Mouse (Mus musculus): ENCODE data around the gene Plekhh3. TPM values are rescaled to one million over a fixed set of nuclear protein-coding genes. Genes with fewer than 3 reads are reported as not detected.

Gene Plekhh3
- polyA plus RNA-seq, 1 experiment from 2014 or later, result 8.5 TPM

DNA sequence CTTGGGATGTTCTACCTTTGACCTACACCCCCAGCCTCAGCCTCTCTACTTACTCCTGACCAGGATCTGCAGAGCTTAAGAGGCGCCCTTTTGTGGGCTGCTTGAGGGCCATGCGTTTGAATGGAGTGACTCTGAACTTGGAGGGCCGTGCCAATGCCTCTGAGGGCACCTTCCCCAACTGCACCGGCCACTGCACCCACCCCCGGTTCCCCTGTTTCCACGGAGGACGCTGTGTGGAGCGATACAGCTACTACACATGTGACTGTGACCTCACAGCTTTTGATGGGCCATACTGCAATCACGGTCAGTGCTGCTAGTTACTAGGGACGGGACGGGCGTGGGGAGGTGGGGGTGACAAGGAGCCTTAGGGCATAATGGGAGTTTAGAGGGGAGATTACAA lies 13.8 kb upstream of the Plekhh3 start:
- no peak overlapping the region for H3K4me3 ChIP-seq
- peaks cover 9% of the 10 kb centered on the region for H3K4me1 ChIP-seq
- no peak overlapping the region for H3K9ac ChIP-seq
- no peak overlapping the region for H3K27ac ChIP-seq
- H3K9me3 ChIP-seq, result no peaks in the 10 kb centered on the region
- H3K27me3 ChIP-seq (replicated peaks), result no peaks in the 10 kb centered on the region
- ATAC-seq (replicated peaks), result no peak
- WGBS, result 85% methylated on average over 12 of the region's 12 CpGs
- H3K36me3 ChIP-seq (replicated peaks), result 0 out of 2 replicates have a peak, but pooled peaks cover 5% of the 10 kb centered on the region
- no peak overlapping the region for H3K4me2 ChIP-seq

DNA sequence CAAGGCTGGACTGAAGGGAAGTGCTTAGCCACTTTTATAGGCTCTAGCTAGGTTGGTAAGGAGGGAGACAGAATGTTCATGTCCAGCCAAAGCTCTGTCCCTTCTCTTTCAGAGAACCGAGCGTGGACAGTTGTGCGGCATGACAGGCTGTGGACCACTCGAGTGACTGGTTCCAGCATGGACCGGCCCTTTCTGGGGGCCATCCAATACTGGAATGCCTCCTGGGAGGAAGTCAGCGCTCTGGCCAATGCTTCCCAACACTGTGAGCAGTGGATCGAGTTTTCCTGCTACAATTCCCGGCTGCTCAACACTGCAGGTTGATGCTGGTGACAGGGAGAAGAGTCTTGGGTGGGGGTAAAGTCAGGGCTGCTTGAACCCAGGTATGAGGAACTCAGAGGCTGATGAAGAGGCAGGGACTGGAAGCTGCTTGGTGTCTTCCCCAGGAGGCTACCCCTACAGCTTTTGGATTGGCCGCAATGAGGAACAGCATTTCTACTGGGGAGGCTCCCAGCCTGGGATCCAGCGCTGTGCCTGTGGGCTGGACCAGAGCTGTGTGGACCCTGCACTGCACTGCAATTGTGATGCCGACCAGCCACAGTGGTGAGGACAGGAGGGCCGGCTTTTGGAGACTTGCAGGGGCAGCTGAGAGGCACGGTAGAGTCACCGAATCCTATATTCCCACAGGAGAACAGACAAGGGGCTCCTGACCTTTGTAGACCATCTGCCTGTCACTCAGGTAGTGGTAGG lies 11.8 kb upstream of the Plekhh3 start:
- Histone ChIP-seq H3K4me2 (no peak overlapping the region), H3K27ac (no peak overlapping the region), H3K36me3 (replicated peaks) (0 out of 2 replicates have a peak, but pooled peaks cover 5% of the 10 kb centered on the region), H3K27me3 (replicated peaks) (peaks cover 6% of the 10 kb centered on the region), H3K4me1 (peaks cover 5% of the 10 kb centered on the region; the same call in 1 of the 2 replicates), H3K9ac (no peak overlapping the region), H3K4me3 (no peak overlapping the region), H3K9me3 (no peaks in the 10 kb centered on the region)
- 72% methylated on average over 14 of the region's 14 CpGs for WGBS
- no peak for ATAC-seq (replicated peaks)

- WGBS, result 91% methylated on average over 11 of the region's 11 CpGs
- Histone ChIP-seq H3K36me3 (replicated peaks) (0 out of 2 replicates have a peak, but pooled peaks cover 5% of the 10 kb centered on the region), H3K9ac (no peak overlapping the region), H3K4me2 (no peak overlapping the region), H3K4me1 (peaks cover 14% of the 10 kb centered on the region), H3K4me3 (no peak overlapping the region), H3K9me3 (no peaks in the 10 kb centered on the region), H3K27ac (no peak overlapping the region), H3K27me3 (replicated peaks) (peaks cover 16% of the 10 kb centered on the region)
- ATAC-seq (replicated peaks), result no peak
Observed at GRCm38 (mm10) chr11:101181961-101182360, 10.8 kb upstream of the Plekhh3 start.

DNA sequence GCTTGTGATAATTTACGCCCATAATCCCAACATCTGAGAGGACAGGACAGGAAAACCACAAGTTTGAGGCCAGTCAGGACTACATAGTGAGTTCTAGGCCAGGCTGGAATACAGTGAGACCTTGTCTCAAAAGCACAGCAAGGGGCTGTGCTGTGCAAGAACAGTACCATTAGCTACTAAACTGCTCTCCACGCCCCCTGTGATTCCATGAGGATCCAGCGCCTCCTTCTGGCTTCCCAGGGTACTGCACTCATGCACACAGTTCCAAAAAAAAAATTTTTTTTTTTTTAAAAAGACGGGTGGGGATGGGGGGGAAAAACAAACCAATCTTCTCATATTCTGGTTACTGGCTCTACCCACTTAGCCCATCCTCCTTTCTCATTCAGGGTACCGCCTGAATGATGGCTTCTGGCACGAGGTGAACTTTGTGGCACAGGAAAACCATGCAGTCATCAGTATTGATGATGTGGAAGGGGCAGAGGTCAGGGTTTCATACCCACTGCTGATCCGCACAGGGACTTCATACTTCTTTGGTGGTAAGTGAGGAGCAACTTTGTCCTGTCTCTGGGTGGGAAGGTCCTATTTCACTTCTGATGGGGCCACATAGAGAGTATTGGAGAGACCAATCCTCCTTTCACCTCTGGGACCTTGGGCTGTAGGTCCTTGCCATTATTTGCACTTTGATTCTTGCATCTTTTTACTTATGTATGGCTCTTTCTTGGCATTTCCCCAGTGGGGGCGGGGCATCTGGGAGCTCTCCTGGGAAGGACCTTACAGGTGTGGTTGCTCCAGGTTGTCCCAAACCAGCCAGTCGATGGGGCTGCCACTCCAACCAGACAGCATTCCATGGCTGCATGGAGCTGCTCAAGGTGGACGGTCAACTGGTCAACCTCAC lies 9.9 kb upstream of the Plekhh3 start:
- no peak for ATAC-seq (replicated peaks)
- H3K9me3 ChIP-seq, result no peaks in the 10 kb centered on the region
- H3K4me2 ChIP-seq, result no peak overlapping the region
- no peak overlapping the region for H3K9ac ChIP-seq
- 44% methylated on average over 10 of the region's 10 CpGs for WGBS
- no peak overlapping the region for H3K4me3 ChIP-seq
- H3K27ac ChIP-seq, result no peak overlapping the region
- peaks cover 21% of the 10 kb centered on the region for H3K4me1 ChIP-seq
- peaks cover 18% of the 10 kb centered on the region for H3K27me3 ChIP-seq (replicated peaks)
- H3K36me3 ChIP-seq (replicated peaks), result 0 out of 2 replicates have a peak, but pooled peaks cover 5% of the 10 kb centered on the region

DNA sequence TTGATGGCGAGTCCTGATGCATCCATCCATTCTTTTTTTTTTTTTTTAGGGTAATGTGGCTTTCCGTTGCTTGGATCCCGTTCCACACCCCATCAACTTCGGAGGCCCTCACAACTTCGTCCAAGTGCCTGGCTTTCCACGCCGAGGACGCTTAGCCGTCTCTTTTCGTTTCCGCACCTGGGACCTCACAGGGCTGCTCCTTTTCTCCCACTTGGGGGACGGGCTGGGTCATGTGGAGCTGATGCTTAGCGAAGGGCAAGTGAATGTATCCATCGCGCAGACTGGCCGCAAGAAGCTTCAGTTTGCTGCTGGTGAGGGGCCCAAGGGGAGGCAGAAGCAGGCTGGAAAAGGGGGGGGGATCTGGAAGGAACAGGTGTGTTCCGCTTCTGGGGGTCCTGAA lies 9.1 kb upstream of the Plekhh3 start:
- 0 out of 2 replicates have a peak, but pooled peaks cover 5% of the 10 kb centered on the region for H3K36me3 ChIP-seq (replicated peaks)
- no peak for ATAC-seq (replicated peaks)
- H3K4me2 ChIP-seq, result no peak overlapping the region
- no peak overlapping the region for H3K4me3 ChIP-seq
- peaks cover 27% of the 10 kb centered on the region for H3K4me1 ChIP-seq
- 67% methylated on average over 17 of the region's 17 CpGs for WGBS
- peaks cover 18% of the 10 kb centered on the region for H3K27me3 ChIP-seq (replicated peaks)
- no peak overlapping the region for H3K27ac ChIP-seq
- H3K9me3 ChIP-seq, result no peaks in the 10 kb centered on the region
- H3K9ac ChIP-seq, result no peak overlapping the region

GRCm38 (mm10) chr11:101179306-101179705 lies 8.2 kb upstream of the Plekhh3 start:
- 75% methylated on average over 15 of the region's 15 CpGs for WGBS

GRCm38 (mm10) chr11:101178061-101179058 lies 7.2 kb upstream of the Plekhh3 start:
- Histone ChIP-seq H3K27me3 (replicated peaks) (peaks cover 25% of the 10 kb centered on the region), H3K4me3 (0 out of 2 replicates have a peak overlapping the region, but pooled peaks have one; percentile 1), H3K9me3 (no peaks in the 10 kb centered on the region), H3K36me3 (replicated peaks) (0 out of 2 replicates have a peak, but pooled peaks cover 4% of the 10 kb centered on the region), H3K4me1 (peaks cover 46% of the 10 kb centered on the region), H3K4me2 (no peak overlapping the region), H3K9ac (no peak overlapping the region), H3K27ac (no peak overlapping the region)
- WGBS, result 50% methylated on average over 36 of the region's 36 CpGs
- no peak for ATAC-seq (replicated peaks)

More at GRCm38 (mm10) chr11:101179306-101179705, 8.2 kb upstream of the Plekhh3 start:
- Histone ChIP-seq H3K4me1 (peaks cover 36% of the 10 kb centered on the region), H3K9ac (no peak overlapping the region), H3K36me3 (replicated peaks) (0 out of 2 replicates have a peak, but pooled peaks cover 5% of the 10 kb centered on the region), H3K4me3 (no peak overlapping the region), H3K9me3 (no peaks in the 10 kb centered on the region), H3K27me3 (replicated peaks) (peaks cover 25% of the 10 kb centered on the region), H3K27ac (no peak overlapping the region), H3K4me2 (no peak overlapping the region)
- no peak for ATAC-seq (replicated peaks)

DNA sequence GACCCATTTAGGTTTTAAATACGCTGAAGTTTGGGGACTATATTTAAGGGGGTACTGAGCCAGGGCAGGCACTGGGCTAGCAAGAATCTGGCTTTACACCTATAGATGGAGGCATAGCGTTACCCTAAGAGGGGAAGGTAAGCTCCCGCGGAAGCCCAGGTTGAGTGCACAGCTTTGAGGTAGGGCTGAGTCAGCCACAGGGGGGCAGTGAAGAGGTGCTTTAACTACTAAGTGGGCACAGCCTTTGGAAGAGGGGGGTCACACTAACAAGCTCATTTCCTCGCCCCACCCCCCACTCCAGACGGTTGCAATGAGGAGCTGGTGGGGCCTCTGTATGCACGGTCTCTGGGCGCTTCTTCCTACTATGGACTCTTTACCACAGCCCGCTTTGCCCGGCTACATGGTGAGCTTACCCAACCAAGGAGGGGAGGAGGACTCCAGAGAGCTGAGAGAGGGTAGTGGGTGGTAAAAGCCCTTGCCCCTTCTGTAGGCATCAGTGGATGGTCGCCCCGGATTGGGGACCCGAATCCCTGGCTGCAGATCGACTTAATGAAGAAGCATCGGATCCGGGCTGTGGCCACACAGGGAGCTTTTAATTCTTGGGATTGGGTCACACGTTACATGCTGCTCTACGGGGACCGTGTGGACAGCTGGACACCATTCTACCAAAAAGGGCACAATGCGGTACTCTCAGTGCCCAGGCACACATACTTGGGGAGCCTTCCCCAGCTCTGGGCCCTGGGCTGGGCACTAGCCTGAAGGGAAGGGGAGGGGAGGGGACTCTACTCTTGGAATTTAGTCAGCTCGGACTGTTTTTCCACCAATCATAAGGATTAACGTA lies 6.0 kb upstream of the Plekhh3 start:
- H3K27me3 ChIP-seq (replicated peaks), result peaks cover 25% of the 10 kb centered on the region
- H3K9me3 ChIP-seq, result no peaks in the 10 kb centered on the region
- no peak overlapping the region for H3K27ac ChIP-seq
- H3K4me2 ChIP-seq, result peak overlapping the region; percentile 57
- WGBS, result 23% methylated on average over 22 of the region's 22 CpGs
- H3K4me3 ChIP-seq, result peak overlapping the region; percentile 43
- 0 out of 2 replicates have a peak overlapping the region, but pooled peaks have one; percentile 46 for H3K9ac ChIP-seq
- H3K36me3 ChIP-seq (replicated peaks), result no peaks in the 10 kb centered on the region
- no peak; the same call in 1 of the 2 replicates for ATAC-seq (replicated peaks)
- H3K4me1 ChIP-seq, result peaks cover 56% of the 10 kb centered on the region

GRCm38 (mm10) chr11:101176117-101176691 lies 5.1 kb upstream of the Plekhh3 start:
- ATAC-seq (replicated peaks), result no peak
- Histone ChIP-seq H3K27ac (peak overlapping the region; percentile 66), H3K9ac (peak overlapping the region; percentile 46), H3K4me2 (peak overlapping the region; percentile 57), H3K4me1 (peaks cover 63% of the 10 kb centered on the region), H3K4me3 (peak overlapping the region; percentile 43), H3K36me3 (replicated peaks) (no peaks in the 10 kb centered on the region), H3K9me3 (no peaks in the 10 kb centered on the region), H3K27me3 (replicated peaks) (peaks cover 25% of the 10 kb centered on the region)
- WGBS, result under 1% methylated on average over 25 of the region's 25 CpGs

DNA sequence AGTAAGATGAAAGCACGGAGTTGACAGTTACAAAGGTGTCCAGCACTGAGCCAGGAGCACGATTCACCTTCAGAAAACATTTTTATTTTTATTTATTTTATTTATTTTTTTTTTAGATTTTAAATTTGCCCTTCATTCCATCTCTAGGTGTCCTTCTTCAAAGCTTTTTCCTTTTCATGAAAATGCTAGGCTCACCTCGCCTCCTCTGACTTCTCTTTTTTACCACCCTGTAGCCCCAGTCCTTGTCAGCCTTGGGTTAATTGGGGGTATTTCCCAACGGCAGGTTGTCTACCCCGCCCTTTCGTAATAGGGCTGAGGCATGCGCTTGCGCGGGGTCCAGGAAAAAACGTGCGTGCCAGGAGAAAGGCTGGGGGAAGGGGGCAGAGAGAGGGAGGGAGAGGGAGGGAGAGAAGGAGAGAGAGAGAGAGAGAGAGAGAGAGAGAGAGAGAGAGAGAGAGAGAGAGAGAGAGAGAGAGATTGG lies 4.5 kb upstream of the Plekhh3 start:
- Histone ChIP-seq H3K27ac (peak overlapping the region; percentile 66; the same call in 1 of the 2 replicates), H3K9me3 (no peaks in the 10 kb centered on the region), H3K9ac (peak overlapping the region; percentile 46), H3K4me1 (peaks cover 67% of the 10 kb centered on the region), H3K4me3 (peak overlapping the region; percentile 43), H3K36me3 (replicated peaks) (no peaks in the 10 kb centered on the region), H3K27me3 (replicated peaks) (peaks cover 25% of the 10 kb centered on the region), H3K4me2 (peak overlapping the region; percentile 57)
- no peak for ATAC-seq (replicated peaks)
- 8% methylated on average over 11 of the region's 11 CpGs for WGBS

Data from midbrain, embryonic 15.5 days (tissue).